Mouse (Mus musculus) MEL (cell line): ENCODE results near the gene Gli1. TPM values are rescaled to one million over a fixed set of nuclear protein-coding genes. Genes with fewer than 3 reads are reported as not detected.

ENCODE experiments used
- DNase-seq: peaks from one replicate; pipeline ENCODE4 v3.0.0; 2011; ENCODE audit warnings: low read depth, low spot score
- H3K27ac ChIP-seq: 2 replicates; pipeline ENCODE4 v1.5.1; 2012; ENCODE audit warnings: low read depth, mild to moderate bottlenecking, control low read depth, low read length, moderate library complexity; ENCODE audit not compliant: control insufficient read depth
- H3K27me3 ChIP-seq, 2 experiments: fragments of 150-350 bp in 1 of 2; sonication (generic) in 1 of 2; 2 replicates each; pipeline ENCODE4 v1.6.1; 2012; ENCODE audit warnings: low read length in 2 of 2, mild to moderate bottlenecking in 2 of 2, improper control_type of control experiment in 1 of 2, moderate library complexity in 1 of 2; ENCODE audit not compliant: insufficient read depth in 2 of 2, control insufficient read depth in 1 of 2
- H3K36me3 ChIP-seq, 2 experiments: 2 replicates each; pipeline ENCODE4 v1.6.1; 2012 to 2014; ENCODE audit warnings: low read length in 2 of 2, improper control_type of control experiment in 1 of 2, inconsistent platforms in 1 of 2, mild to moderate bottlenecking in 1 of 2; ENCODE audit not compliant: insufficient read depth in 2 of 2, control insufficient read depth in 1 of 2
- H3K4me1 ChIP-seq, 2 experiments: fragments of 150-350 bp in 1 of 2; sonication (generic) in 1 of 2; 2 replicates each; pipeline ENCODE4 v1.6.1; 2012; ENCODE audit warnings: low read length in 2 of 2, improper control_type of control experiment in 1 of 2, mild to moderate bottlenecking in 1 of 2; ENCODE audit not compliant: insufficient read depth in 2 of 2, control insufficient read depth in 1 of 2
- H3K4me3 ChIP-seq, 2 experiments: fragments of 150-350 bp in 1 of 2; sonication (generic) in 1 of 2; 2 replicates each; pipeline ENCODE4 v1.5.1; 2012; ENCODE audit warnings: low read depth in 2 of 2, low read length in 2 of 2, mild to moderate bottlenecking in 2 of 2, moderate library complexity in 2 of 2, control low read depth in 1 of 2, improper control_type of control experiment in 1 of 2; ENCODE audit not compliant: control insufficient read depth in 1 of 2, insufficient read depth in 1 of 2
- H3K79me2 ChIP-seq: 2 replicates; pipeline ENCODE4 v1.6.1; 2012; ENCODE audit warnings: mild to moderate bottlenecking, low read length, moderate library complexity; ENCODE audit not compliant: control insufficient read depth, poor library complexity, insufficient read depth
- H3K9ac ChIP-seq: 2 replicates; pipeline ENCODE4 v1.6.1; 2012; ENCODE audit warnings: low read depth, mild to moderate bottlenecking, control low read depth, low read length, moderate library complexity; ENCODE audit not compliant: control insufficient read depth, poor library complexity, severe bottlenecking
- H3K9me3 ChIP-seq: fragments of 150-350 bp; sonication (generic); replicated peaks from 2 replicates; pipeline ENCODE4 v1.6.1; 2012; ENCODE audit warnings: mild to moderate bottlenecking, low read length, improper control_type of control experiment, moderate library complexity; ENCODE audit not compliant: insufficient read depth
- GABPA ChIP-seq: IDR thresholded peaks from 2 replicates; pipeline ENCODE4 v1.6.1; 2012; ENCODE audit warnings: low read depth, mild to moderate bottlenecking, inconsistent platforms, low read length, improper control_type of control experiment, moderate library complexity
- HCFC1 ChIP-seq: IDR thresholded peaks from 2 replicates; pipeline ENCODE4 v1.6.1; 2012; ENCODE audit warnings: low read depth, mild to moderate bottlenecking, inconsistent platforms, low read length, improper control_type of control experiment, moderate library complexity
- KAT2A ChIP-seq: conservative IDR thresholded peaks from 2 replicates; pipeline ENCODE4 v1.6.1; 2012; ENCODE audit warnings: low read depth, low read length, improper control_type of control experiment, inconsistent platforms
- MAZ ChIP-seq: IDR thresholded peaks from 2 replicates; pipeline ENCODE4 v1.6.1; 2012; ENCODE audit warnings: low read depth, mild to moderate bottlenecking, inconsistent platforms, low read length, improper control_type of control experiment
- MEF2A ChIP-seq: IDR thresholded peaks from 2 replicates; pipeline ENCODE4 v1.6.1; 2014; ENCODE audit warnings: low read depth, mild to moderate bottlenecking, inconsistent platforms, low read length, improper control_type of control experiment; ENCODE audit not compliant: poor library complexity, insufficient replicate concordance, severe bottlenecking; ENCODE audit errors: extremely low read depth
- MYB ChIP-seq: IDR thresholded peaks from 2 replicates; pipeline ENCODE4 v1.6.1; 2011; ENCODE audit warnings: mild to moderate bottlenecking, low read depth, low read length, improper control_type of control experiment
- NELFE ChIP-seq: IDR thresholded peaks from 2 replicates; pipeline ENCODE4 v1.6.1; 2011; ENCODE audit warnings: low read depth, low read length, improper control_type of control experiment
- NRF1 ChIP-seq: IDR thresholded peaks from 2 replicates; pipeline ENCODE4 v1.6.1; 2014; ENCODE audit warnings: low read depth, mild to moderate bottlenecking, inconsistent platforms, low read length, improper control_type of control experiment, moderate library complexity; ENCODE audit not compliant: poor library complexity, insufficient read depth, severe bottlenecking
- POLR2A ChIP-seq, 2 experiments: IDR thresholded peaks; 2 replicates each; pipeline ENCODE4 v1.6.1; 2011 to 2012; ENCODE audit warnings: low read length in 2 of 2, mild to moderate bottlenecking in 2 of 2, control low read depth in 1 of 2, improper control_type of control experiment in 1 of 2, low read depth in 1 of 2, moderate library complexity in 1 of 2; ENCODE audit not compliant: control insufficient read depth in 1 of 2, insufficient read depth in 1 of 2, poor library complexity in 1 of 2
- RAD21 ChIP-seq: IDR thresholded peaks from 2 replicates; pipeline ENCODE4 v1.6.1; 2011; ENCODE audit warnings: mild to moderate bottlenecking, low read depth, low read length, improper control_type of control experiment
- TCF12 ChIP-seq: IDR thresholded peaks from 2 replicates; pipeline ENCODE4 v1.6.1; 2014; ENCODE audit warnings: low read depth, mild to moderate bottlenecking, inconsistent platforms, low read length, improper control_type of control experiment, moderate library complexity
- UBTF ChIP-seq: IDR thresholded peaks from 2 replicates; pipeline ENCODE4 v1.6.1; 2012; ENCODE audit warnings: low read depth, mild to moderate bottlenecking, inconsistent platforms, low read length, improper control_type of control experiment, moderate library complexity, borderline replicate concordance; ENCODE audit not compliant: insufficient read depth
- USF2 ChIP-seq, 2 experiments: IDR thresholded peaks; 2 replicates each; pipeline ENCODE4 v1.6.1; 2011 to 2012; ENCODE audit warnings: improper control_type of control experiment in 2 of 2, low read length in 2 of 2, borderline replicate concordance in 1 of 2, inconsistent platforms in 1 of 2, low read depth in 1 of 2, mild to moderate bottlenecking in 1 of 2; ENCODE audit not compliant: insufficient read depth in 1 of 2
- ZC3H11A ChIP-seq: IDR thresholded peaks from 2 replicates; pipeline ENCODE4 v1.6.1; 2012; ENCODE audit warnings: low read depth, mild to moderate bottlenecking, inconsistent platforms, low read length, improper control_type of control experiment
- ZKSCAN1 ChIP-seq: IDR thresholded peaks from 2 replicates; pipeline ENCODE4 v1.6.1; 2012; ENCODE audit warnings: low read depth, mild to moderate bottlenecking, inconsistent platforms, low read length, improper control_type of control experiment, moderate library complexity
- polyA plus RNA-seq, 2 experiments: library from polyadenylated mRNA; stranded (reverse) in 1 of 2; unstranded in 1 of 2; fragments of >175 nt in 1 of 2; fragments of >200 nt in 1 of 2; gene quantifications; 2 replicates each; pipeline versions ENCODE4 v1.2.1 to v1.2.4; 2012; ENCODE audit warnings: low replicate concordance in 2 of 2, low read depth in 1 of 2; ENCODE audit not compliant: insufficient read length in 2 of 2, insufficient read depth in 1 of 2, missing spikeins in 1 of 2
- total RNA-seq: library from RNA; depleted of rRNA; stranded (reverse); fragments of 300-350 nt; gene quantifications from 2 replicates; pipeline ENCODE4 v1.2.3, GENCODE M21; 2012

The Gli1 gene
- total and polyA plus RNA-seq, 3 experiments: 1.3 to 8.0 TPM; not detected in 1

DNA sequence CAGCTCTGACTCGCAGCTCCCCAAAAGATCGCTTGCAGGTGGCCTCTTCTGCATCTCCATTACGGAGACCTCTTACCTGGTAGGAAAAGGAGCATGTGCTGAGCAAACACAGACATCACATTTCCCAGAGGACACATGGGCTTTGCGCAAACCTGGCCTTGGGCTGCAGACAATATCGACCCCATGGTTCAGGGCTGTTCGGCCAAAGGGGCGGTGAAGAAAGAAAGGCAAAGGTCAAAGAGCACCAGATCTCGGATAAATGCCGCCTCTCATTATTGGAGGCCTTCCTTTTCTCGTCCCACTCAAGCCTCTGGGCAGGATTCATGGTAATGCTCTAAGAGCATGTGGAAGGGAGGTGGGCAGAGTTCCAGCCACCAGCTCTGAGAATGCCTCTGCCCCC, 13.6 kb upstream of the Gli1 start:
- no peaks in the 10 kb centered on the region for H3K9me3 ChIP-seq
- H3K79me2 ChIP-seq: no peaks in the 10 kb centered on the region
- no peak overlapping the region for H3K4me3 ChIP-seq
- no peak for DNase-seq
- H3K36me3 ChIP-seq: no peaks in the 10 kb centered on the region; a peak in 1 of 4 replicates
- TF ChIP-seq KAT2A (no peak), NELFE (no peak)
- no peak overlapping the region for H3K27ac ChIP-seq
- no peak overlapping the region for H3K9ac ChIP-seq
- peaks cover 0 to 11% of the 10 kb centered on the region in 2 experiments; a peak in 2 of 4 replicates for H3K4me1 ChIP-seq
- H3K27me3 ChIP-seq: peaks cover 0 to 1% of the 10 kb centered on the region in 2 experiments; a peak in 2 of 4 replicates

GRCm38 (mm10) chr10:127353909-127354895, 12.4 kb upstream of the Gli1 start, which contains the start of gene Inhbe:
Gene Inhbe (minus strand): TSS chr10:127354411.
- peaks cover 0 to 1% of the 10 kb centered on the region in 2 experiments; a peak in 2 of 4 replicates for H3K27me3 ChIP-seq
- no peak for TF ChIP-seq USF2 (IDR thresholded peaks at IDR 0.05; ENCODE audit: borderline replicate concordance in 1 of 2, insufficient read depth in 1 of 2, low read depth in 1 of 2, low read length in 2 of 2)
- TF ChIP-seq NRF1: no peak
- TF ChIP-seq MAZ: no peak
- TF ChIP-seq MYB: no peak
- TF ChIP-seq HCFC1: no peak
- no peak for TF ChIP-seq ZKSCAN1
- no peak for TF ChIP-seq ZC3H11A
- no peak for TF ChIP-seq GABPA
- TF ChIP-seq NELFE: no peak
- TF ChIP-seq UBTF: no peak
- TF ChIP-seq MEF2A: no peak
- TF ChIP-seq TCF12: no peak
- no peak for TF ChIP-seq RAD21
- no peak for TF ChIP-seq KAT2A
- TF ChIP-seq POLR2A (IDR thresholded peaks at IDR 0.05; ENCODE audit: control insufficient read depth in 1 of 2, insufficient read depth in 1 of 2, low read depth in 1 of 2, low read length in 2 of 2, poor library complexity in 1 of 2): no peak
- no peak within 1 kb of the TSS for H3K27ac ChIP-seq
- H3K79me2 ChIP-seq: no peaks in the 10 kb centered on the region
- peaks cover 0 to 14% of the 10 kb centered on the region in 2 experiments; a peak in 2 of 4 replicates for H3K4me1 ChIP-seq
- DNase-seq: no peak
- no peak within 1 kb of the TSS for H3K9ac ChIP-seq
- H3K36me3 ChIP-seq: no peaks in the 10 kb centered on the region; a peak in 1 of 4 replicates
- no peaks in the 10 kb centered on the region for H3K9me3 ChIP-seq
- H3K4me3 ChIP-seq: no peak within 1 kb of the TSS
